Mouse (Mus musculus) retina, postnatal 7 days (tissue): ENCODE data around the gene Nfya.

Source experiments
- DNase-seq: peaks from one replicate; pipeline ENCODE4 v3.0.0-alpha.2; 2012; ENCODE audit warnings: low read depth, low spot score

Nfya gene

GRCm38 (mm10) chr17:48431054-48431453, 21.3 kb upstream of the Nfya start:
- no peak for DNase-seq

- no peak for DNase-seq
Observed at GRCm38 (mm10) chr17:48430394-48430793, 20.7 kb upstream of the Nfya start.

GRCm38 (mm10) chr17:48427852-48428530, 18.3 kb upstream of the Nfya start:
- no peak for DNase-seq

GRCm38 (mm10) chr17:48426991-48427750, 17.5 kb upstream of the Nfya start:
- DNase-seq = no peak

- DNase-seq = no peak
Observed at GRCm38 (mm10) chr17:48425823-48426612, 16.3 kb upstream of the Nfya start.

GRCm38 (mm10) chr17:48424237-48424636, 14.5 kb upstream of the Nfya start:
- no peak for DNase-seq

- no peak for DNase-seq
Observed at GRCm38 (mm10) chr17:48419571-48419970, 9.9 kb upstream of the Nfya start.

- DNase-seq = no peak
Observed at GRCm38 (mm10) chr17:48418781-48419180, 9.1 kb upstream of the Nfya start.

GRCm38 (mm10) chr17:48418174-48418573, 8.5 kb upstream of the Nfya start:
- DNase-seq = no peak

GRCm38 (mm10) chr17:48417521-48417920, 7.8 kb upstream of the Nfya start:
- no peak for DNase-seq

- DNase-seq = no peak
Observed at GRCm38 (mm10) chr17:48416425-48417195, 6.9 kb upstream of the Nfya start.

GRCm38 (mm10) chr17:48416011-48416410, 6.3 kb upstream of the Nfya start:
- no peak for DNase-seq

- no peak for DNase-seq
Observed at GRCm38 (mm10) chr17:48411241-48411640, 1.5 kb upstream of the Nfya start.

GRCm38 (mm10) chr17:48410299-48410785, 636 bp upstream of the Nfya start:
- no peak for DNase-seq

GRCm38 (mm10) chr17:48408526-48409291, 997 bp downstream of the Nfya start:
- no peak for DNase-seq

GRCm38 (mm10) chr17:48407910-48408525, 1.7 kb downstream of the Nfya start:
- DNase-seq = no peak

GRCm38 (mm10) chr17:48407154-48407553, 2.6 kb downstream of the Nfya start:
- DNase-seq = no peak

- DNase-seq = no peak
Observed at GRCm38 (mm10) chr17:48404706-48405105, 5.0 kb downstream of the Nfya start.

GRCm38 (mm10) chr17:48403848-48404247, 5.9 kb downstream of the Nfya start:
- no peak for DNase-seq

GRCm38 (mm10) chr17:48402751-48403150, 7.0 kb downstream of the Nfya start:
- DNase-seq = no peak
